Mouse (Mus musculus) A20 (cell line): ENCODE results near the gene Pcolce.
A peak's percentile ranks its signal among the peaks of the same experiment; 100 is the strongest.

Experiments used
- DNase-seq: peaks from one replicate; pipeline ENCODE4 v3.0.0-alpha.2; 2011; ENCODE audit warnings: low read depth, low spot score

The Pcolce gene

GRCm38 (mm10) chr5:137613550-137613949, at the start of gene Pcolce:
Gene Pcolce (minus strand): TSS chr5:137613784.
- no peak for DNase-seq

GRCm38 (mm10) chr5:137663057-137663456, 49.5 kb upstream of the Pcolce start:
- DNase-seq: no peak

- DNase-seq: no peak
These were observed 46.6 kb upstream of the Pcolce start for GRCm38 (mm10) chr5:137660064-137660688.

- peak; percentile 51 for DNase-seq
These were observed 43.4 kb upstream of the Pcolce start for GRCm38 (mm10) chr5:137656977-137657376.

GRCm38 (mm10) chr5:137654746-137655145, 41.2 kb upstream of the Pcolce start:
- DNase-seq: no peak

- DNase-seq: no peak
These were observed 39.8 kb upstream of the Pcolce start for GRCm38 (mm10) chr5:137653366-137653765.

GRCm38 (mm10) chr5:137652474-137652873, 38.9 kb upstream of the Pcolce start:
- peak; percentile 64 for DNase-seq

- DNase-seq: peak; percentile 94
These were observed 36.3 kb upstream of the Pcolce start for GRCm38 (mm10) chr5:137649669-137650571.

- DNase-seq: peak; percentile 80
These were observed 35.7 kb upstream of the Pcolce start for GRCm38 (mm10) chr5:137649251-137649650.

- DNase-seq: peak; percentile 25
These were observed 34.4 kb upstream of the Pcolce start for GRCm38 (mm10) chr5:137647827-137648601.

GRCm38 (mm10) chr5:137645652-137646091, 32.1 kb upstream of the Pcolce start, which contains the start of gene Irs3:
Gene Irs3 (minus strand): TSS chr5:137645714.
- no peak for DNase-seq

GRCm38 (mm10) chr5:137645091-137645651, 31.6 kb upstream of the Pcolce start:
- DNase-seq: no peak

- no peak for DNase-seq
These were observed 30.9 kb upstream of the Pcolce start for GRCm38 (mm10) chr5:137644484-137644883.

- DNase-seq: no peak
These were observed 29.3 kb upstream of the Pcolce start for GRCm38 (mm10) chr5:137642886-137643285.

- DNase-seq: peak; percentile 48
These were observed 27.5 kb upstream of the Pcolce start, which contains the start of gene Sap25 for GRCm38 (mm10) chr5:137641054-137641453. Gene Sap25 (plus strand): TSS chr5:137641334.

- no peak for DNase-seq
These were observed 25.9 kb upstream of the Pcolce start for GRCm38 (mm10) chr5:137639472-137639871.

GRCm38 (mm10) chr5:137633397-137634084, 20.0 kb upstream of the Pcolce start:
- DNase-seq: no peak

- no peak for DNase-seq
These were observed 18.0 kb upstream of the Pcolce start for GRCm38 (mm10) chr5:137631591-137631990.

- DNase-seq: peak; percentile 85
These were observed 17.6 kb upstream of the Pcolce start for GRCm38 (mm10) chr5:137631171-137631570.

GRCm38 (mm10) chr5:137630602-137631001, 17.0 kb upstream of the Pcolce start:
- peak; percentile 57 for DNase-seq
